Mouse (Mus musculus): Measurements from ENCODE around the gene Apobec1.

DNA sequence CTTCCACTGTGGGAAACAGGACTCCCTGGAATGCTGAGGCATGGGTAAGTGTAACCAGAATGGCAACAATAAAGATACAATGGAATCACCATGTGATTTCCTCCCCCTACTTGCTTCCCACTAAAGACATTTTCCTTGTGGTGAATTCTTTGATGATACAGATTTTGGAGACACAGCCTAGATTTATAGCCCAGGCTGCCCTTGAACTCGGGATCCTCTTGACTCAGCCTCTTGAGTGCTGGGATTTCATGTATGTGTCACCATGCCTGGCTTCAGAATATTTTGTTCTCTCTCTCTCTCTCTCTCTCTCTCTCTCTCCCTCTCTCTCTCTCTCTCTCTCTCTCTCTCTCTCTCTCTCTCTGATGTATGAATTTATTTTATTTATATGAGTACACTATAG is 23.2 kb downstream of the Apobec1 start:
- TF ChIP-seq TAL1 (conservative IDR thresholded peaks at IDR 0.05; ENCODE audit: low read depth, low read length) (no peak), CTCF (IDR thresholded peaks at IDR 0.05; ENCODE audit: low read depth, low read length) (no peak), GATA2 (IDR thresholded peaks at IDR 0.05; ENCODE audit: borderline replicate concordance, low read depth, low read length) (no peak), GATA1 (IDR thresholded peaks at IDR 0.05; ENCODE audit: borderline replicate concordance, low read length) (no peak), POLR2AphosphoS5 (IDR thresholded peaks at IDR 0.05; ENCODE audit: insufficient replicate concordance, low read depth, low read length) (no peak)
